Mouse (Mus musculus) mouse embryonic stem cell (cell line): Measurements from ENCODE around the gene Mob3a.

ENCODE experiments used
- in situ Hi-C, 2 experiments: fragments of 300-500 bp; cut with MboI; formaldehyde crosslinking; loops; 1 replicate in 1 of 2; 3 replicates in 1 of 2; pipeline ENCODE4 v1.14.3; 2019 to 2020; ENCODE audit warnings: low sequenced_read_pairs in 2 of 2, low pct_unique_long_range_greater_than_20kb in 1 of 2, mixed read lengths in 1 of 2; ENCODE audit not compliant: unreplicated experiment in 1 of 2

Gene Mob3a

DNA sequence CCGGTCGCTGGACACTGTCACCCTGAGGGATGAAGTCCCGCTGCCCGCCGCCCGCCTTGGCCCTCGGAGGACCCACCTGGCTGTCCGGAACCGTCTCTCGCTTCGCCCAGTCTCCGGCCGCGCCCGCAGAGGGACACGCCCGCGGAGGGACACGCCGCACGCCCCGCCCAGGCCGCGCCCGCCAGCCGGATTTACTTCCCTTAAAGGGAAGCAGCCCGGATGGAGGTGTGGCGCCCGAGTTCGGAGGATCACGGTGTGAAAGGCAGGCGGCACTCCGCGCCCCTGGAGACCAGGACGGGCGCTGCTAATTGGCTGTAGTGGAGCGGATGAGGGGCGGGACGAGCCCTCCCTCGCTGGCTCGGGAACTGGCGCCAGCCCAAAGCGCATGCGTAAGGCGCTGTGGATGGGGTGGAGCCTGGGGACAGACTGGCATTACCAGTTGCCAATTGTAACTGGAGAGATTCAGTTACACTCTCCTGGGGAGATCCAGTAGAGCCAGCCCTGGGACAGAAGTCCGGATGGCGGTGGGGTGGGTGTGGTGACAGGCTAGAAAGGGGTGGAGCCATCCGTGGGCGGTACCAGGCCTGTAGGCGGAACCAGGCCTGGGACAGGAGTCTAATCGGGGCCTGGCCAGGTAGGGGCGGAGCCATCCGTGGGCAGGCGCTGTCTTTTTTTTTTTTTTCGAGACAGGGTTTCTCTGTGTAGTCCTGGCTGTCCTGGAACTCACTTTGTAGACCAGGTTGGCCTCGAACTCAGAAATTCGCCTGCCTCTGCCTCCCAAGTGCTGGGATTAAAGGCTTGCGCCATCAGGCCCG lies at the start of gene Mob3a, which contains the start of gene Izumo4:
Gene Mob3a (minus strand): TSS at position 257 of the 815 bp plus-strand sequence.
Gene Izumo4 (plus strand): TSS at position 464 of the 815 bp plus-strand sequence.
- in situ Hi-C loops: no loop called here

DNA sequence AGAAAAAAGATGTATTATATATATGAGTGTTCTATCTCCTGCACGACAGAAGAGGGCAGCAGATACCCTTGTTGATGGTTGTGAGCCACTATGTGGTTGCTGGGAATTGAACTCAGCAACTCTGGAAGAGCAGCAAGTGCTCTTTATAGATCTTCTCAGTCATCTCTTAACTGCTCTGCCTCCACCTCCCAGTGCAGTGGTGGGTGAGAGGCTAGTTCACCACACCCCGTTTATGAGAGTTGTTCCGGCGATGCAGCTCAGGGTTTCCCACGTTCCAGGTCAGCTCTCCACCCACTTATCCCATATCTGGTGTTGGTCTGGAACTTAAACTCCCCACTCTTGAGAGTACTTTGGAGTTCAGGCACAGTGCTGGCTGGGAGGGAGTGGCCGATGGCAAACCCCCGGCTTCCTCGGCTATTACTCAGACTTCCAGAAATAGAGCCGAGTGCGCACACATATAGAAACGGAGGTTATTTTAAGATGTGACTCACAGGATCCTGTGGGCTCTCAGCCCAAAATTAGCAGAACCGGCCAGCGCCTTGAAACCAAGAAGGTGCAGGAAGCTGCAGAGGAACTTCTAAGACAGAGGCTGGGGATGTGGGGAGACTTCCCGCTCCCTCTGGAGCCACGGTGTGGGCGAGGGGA lies 49.5 kb upstream of the Mob3a start:
- in situ Hi-C loops: loop anchor here in 1 of 2 experiments (5.0 kb wide), 1 partner anchor 126 kb away; no protein-coding TSS in a partner anchor

- in situ Hi-C loops: loop anchor here (5.0 to 10.0 kb wide), 4 partner anchors 59 to 246 kb away; partner anchors contain the start of genes Amh (in 1 of the 2) and Tmprss9 (in 1 of the 2)
Measured at GRCm38 (mm10) chr10:80748609-80749008, 46.8 kb upstream of the Mob3a start.

GRCm38 (mm10) chr10:80747410-80747809 lies 45.6 kb upstream of the Mob3a start:
- in situ Hi-C loops: loop anchor here (5.0 to 10.0 kb wide), 4 partner anchors 60 to 247 kb away; partner anchors contain the start of genes Amh (in 1 of the 2) and Tmprss9 (in 1 of the 2)

GRCm38 (mm10) chr10:80744262-80744661 lies 42.5 kb upstream of the Mob3a start:
- in situ Hi-C loops: loop anchor here in 1 of 2 experiments (10.0 kb wide), 2 partner anchors 131 to 251 kb away; partner anchors contain the start of gene Tmprss9

DNA sequence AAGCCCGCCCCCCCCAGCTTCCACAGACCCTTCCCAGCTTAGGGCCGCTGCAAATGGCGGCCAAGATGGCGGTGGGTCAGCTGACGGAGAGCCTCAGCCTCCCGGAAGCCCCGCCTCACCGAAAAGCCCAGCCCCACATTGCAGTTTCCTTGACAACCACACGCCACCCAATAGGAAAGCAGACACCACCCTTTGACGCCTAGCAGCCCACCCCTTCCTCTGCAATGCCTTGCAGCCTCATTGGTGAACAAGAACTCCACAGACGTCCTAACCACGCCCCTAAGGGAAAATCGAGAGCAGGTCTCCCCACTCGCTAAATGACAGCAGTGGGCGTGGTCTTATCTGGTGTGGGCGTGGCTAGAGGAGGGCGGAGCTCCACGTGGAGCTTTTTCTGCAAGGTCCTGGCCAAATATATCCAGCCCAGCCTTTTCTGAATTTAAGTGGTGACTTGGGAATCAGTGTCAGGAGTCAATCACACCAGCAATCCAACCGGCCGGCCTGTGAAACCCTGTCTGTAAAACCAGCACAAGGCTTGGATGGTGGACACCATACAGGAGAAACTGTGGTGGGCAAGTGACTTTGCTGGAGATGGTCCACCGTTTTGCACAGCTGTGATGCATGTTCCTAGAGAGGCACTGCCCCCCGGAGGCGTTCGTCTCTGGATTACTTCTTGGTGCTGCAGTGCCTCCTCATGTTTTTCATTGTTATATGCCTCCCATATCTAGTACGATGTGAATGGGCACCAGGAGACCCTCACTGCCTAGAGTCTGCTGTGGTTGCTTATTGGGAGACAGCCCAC lies 40.6 kb upstream of the Mob3a start, which contains the start of gene Ap3d1:
Gene Ap3d1 (minus strand): TSS at position 85 of the 799 bp plus-strand sequence.
- in situ Hi-C loops: loop anchor here in 1 of 2 experiments (10.0 kb wide), 2 partner anchors 132 to 252 kb away; partner anchors contain the start of gene Tmprss9

GRCm38 (mm10) chr10:80741634-80742179 lies 39.9 kb upstream of the Mob3a start:
- in situ Hi-C loops: loop anchor here in 1 of 2 experiments (10.0 kb wide), 2 partner anchors 133 to 253 kb away; partner anchors contain the start of gene Tmprss9

- in situ Hi-C loops: loop anchor here in 1 of 2 experiments (10.0 kb wide), 2 partner anchors 134 to 254 kb away; partner anchors contain the start of gene Tmprss9
Measured at GRCm38 (mm10) chr10:80741146-80741545, 39.4 kb upstream of the Mob3a start.

DNA sequence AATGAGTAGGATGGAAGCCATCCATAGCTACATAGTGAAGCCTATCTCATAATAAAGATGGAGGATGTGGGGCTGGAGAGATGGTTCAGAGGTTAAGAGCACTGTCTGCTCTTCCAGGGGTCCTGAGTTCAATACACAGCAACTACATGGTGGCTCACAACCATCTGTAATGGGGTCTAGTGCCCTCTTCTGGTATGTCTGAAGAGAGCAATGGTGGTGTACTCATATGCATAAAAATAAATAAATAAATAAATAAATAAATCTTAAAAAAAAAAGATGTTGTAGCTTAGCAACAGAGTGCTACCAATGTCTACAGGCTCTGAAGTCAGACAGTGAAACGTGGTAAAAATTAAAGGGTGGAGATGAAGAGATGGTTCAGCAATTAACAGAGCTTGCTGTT lies 36.9 kb upstream of the Mob3a start:
- in situ Hi-C loops: no loop called here

GRCm38 (mm10) chr10:80736731-80737130 lies 35.0 kb upstream of the Mob3a start:
- in situ Hi-C loops: no loop called here

DNA sequence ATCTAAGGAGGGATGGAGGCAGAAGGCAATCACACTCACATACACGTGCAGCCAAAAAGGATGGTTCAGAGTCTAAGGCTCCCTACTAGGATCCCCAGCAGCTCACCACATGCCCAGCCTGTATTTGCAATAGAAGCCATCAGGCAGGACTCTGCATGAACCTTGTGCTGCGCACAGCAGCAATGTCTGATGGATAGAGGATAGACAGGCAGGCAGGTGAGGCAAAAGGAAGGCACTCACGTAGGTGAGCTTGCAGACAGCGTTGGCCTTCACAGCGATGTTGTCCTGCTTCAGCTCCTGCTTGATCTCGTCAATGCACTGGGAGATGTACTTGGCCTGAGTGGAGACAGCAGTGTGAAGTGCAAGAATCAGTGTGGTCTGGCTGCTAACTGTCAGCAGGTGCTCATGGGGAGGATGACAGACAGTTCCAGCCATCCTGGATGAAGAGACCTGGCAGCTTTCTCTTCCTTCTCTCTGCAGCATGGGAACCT lies 30.9 kb upstream of the Mob3a start:
- in situ Hi-C loops: no loop called here

DNA sequence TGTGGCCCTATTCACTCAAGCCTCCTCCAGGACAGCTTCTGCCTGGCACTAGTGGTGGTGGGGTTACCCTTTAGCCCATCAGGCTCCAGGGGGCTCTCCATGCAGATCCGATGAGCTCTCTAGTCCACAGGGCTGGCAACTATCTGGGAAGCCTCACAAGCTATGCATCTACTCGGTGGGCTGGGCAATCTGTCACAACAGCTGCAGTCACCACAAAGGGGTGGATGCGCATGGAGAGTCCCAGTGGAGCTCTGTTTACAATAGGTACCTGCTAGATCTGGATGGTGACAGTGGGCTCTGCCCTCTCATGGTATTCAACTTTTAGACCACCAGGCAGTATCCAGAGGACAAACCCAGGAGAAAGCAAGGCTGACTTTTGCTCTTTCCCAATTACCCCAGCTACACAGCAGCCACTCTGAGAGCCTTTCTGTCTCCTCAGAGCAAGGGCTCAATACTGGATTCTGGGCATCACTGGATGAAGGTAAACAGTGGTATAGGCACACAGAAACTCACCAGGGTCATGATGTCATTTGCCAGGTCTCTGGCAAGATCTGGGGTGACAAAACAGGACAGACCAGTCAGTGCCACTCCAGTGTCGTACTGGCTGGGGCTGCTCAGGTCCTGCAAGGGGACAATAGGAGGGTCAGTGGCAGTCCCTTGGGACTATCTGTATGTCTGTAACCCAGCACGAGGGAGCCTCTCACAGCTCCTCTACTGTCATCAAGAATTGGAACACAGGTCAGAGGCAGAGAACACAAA lies 25.8 kb upstream of the Mob3a start:
- in situ Hi-C loops: loop anchor here in 1 of 2 experiments (10.0 kb wide), 1 partner anchor 57 kb away; no protein-coding TSS in a partner anchor

GRCm38 (mm10) chr10:80717281-80717680 lies 15.5 kb upstream of the Mob3a start:
- in situ Hi-C loops: no loop called here

- in situ Hi-C loops: loop anchor here in 1 of 2 experiments (5.0 kb wide), 1 partner anchor 66 kb away; no protein-coding TSS in a partner anchor
Measured at GRCm38 (mm10) chr10:80710834-80711233, 9.1 kb upstream of the Mob3a start.

DNA sequence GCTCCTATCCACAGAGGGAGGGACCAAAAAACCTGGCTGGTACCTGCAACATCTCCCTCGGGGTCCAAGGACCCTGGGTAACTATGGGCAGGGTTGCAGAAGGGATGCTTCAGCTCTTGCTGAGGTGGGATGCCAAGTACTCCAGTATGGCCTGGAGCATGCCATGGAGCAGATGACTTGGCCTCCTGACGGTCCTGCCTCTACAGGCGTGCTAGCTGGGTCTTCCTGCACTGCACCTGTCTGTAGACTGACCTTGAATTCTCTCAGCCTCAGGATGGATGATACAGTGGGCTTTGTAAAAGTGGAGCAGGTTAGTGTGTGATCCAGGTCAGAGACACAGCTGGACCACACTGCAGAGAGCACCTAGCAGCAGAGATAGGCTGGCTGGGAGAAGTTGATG lies 3.7 kb upstream of the Mob3a start:
- in situ Hi-C loops: no loop called here

GRCm38 (mm10) chr10:80705033-80705432 lies 3.3 kb upstream of the Mob3a start:
- in situ Hi-C loops: no loop called here

DNA sequence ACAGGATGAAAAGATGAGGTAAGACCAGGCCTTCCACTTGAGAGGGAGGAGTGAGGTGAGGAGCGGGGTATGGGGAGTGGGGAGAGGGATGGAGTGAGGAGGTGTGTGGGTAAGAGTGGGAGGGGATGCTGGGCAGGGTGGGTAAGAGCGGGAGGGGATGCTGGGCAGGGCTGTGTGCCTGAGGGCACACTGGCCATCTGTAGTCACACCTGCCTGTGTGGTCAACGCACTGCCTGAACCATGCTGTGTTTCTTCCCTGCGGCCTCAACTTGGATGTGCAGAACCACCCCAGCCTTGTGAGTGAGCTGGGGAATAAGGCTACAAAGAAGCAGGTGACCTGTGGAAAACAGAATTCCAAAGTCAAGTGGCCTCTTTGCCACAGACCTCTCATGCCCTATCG lies 2.6 kb upstream of the Mob3a start:
- in situ Hi-C loops: no loop called here
